Mouse (Mus musculus): ENCODE data around the gene Ankrd55. TPM values are rescaled to one million over a fixed set of nuclear protein-coding genes. Genes with fewer than 3 reads are reported as not detected.

Ankrd55 gene
- polyA plus RNA-seq, 1 experiment from 2014 or later = 0.26 TPM

- 48% methylated on average over 5 of the region's 5 CpGs for WGBS (ENCODE audit: insufficient replicate concordance)
- H3K4me1 ChIP-seq (ENCODE audit: control insufficient read depth, low read depth, low read length) = peaks cover 3% of the 10 kb centered on the region; the same call in 1 of the 2 replicates
- no peak overlapping the region for H3K9ac ChIP-seq (ENCODE audit: low read depth, low read length)
- ATAC-seq (ENCODE audit: low read depth) = no peak
- no peaks in the 10 kb centered on the region for H3K9me3 ChIP-seq (replicated peaks; ENCODE audit: control insufficient read depth, low read length)
- no peak overlapping the region for H3K27ac ChIP-seq (ENCODE audit: low read length)
- H3K27me3 ChIP-seq (ENCODE audit: control insufficient read depth, insufficient read depth, low read depth, low read length) = no peaks in the 10 kb centered on the region
- H3K36me3 ChIP-seq (ENCODE audit: control insufficient read depth, insufficient read depth) = no peaks in the 10 kb centered on the region
- H3K4me3 ChIP-seq (ENCODE audit: low read depth, low read length) = no peak overlapping the region
- H3K4me2 ChIP-seq (ENCODE audit: low read depth, low read length) = no peak overlapping the region
Observed at GRCm38 (mm10) chr13:112255862-112256261, 32.4 kb upstream of the Ankrd55 start.

- H3K4me3 ChIP-seq (ENCODE audit: low read depth, low read length) = no peak overlapping the region
- H3K9ac ChIP-seq (ENCODE audit: low read depth, low read length) = no peak overlapping the region
- WGBS (ENCODE audit: insufficient replicate concordance) = 23% methylated on average over 10 of the region's 10 CpGs
- no peak for ATAC-seq (ENCODE audit: low read depth)
- H3K36me3 ChIP-seq (ENCODE audit: control insufficient read depth, insufficient read depth) = no peaks in the 10 kb centered on the region
- H3K27ac ChIP-seq (ENCODE audit: low read length) = no peak overlapping the region
- H3K4me1 ChIP-seq (ENCODE audit: control insufficient read depth, low read depth, low read length) = peaks cover 3% of the 10 kb centered on the region; the same call in 1 of the 2 replicates
- no peak overlapping the region for H3K4me2 ChIP-seq (ENCODE audit: low read depth, low read length)
- no peaks in the 10 kb centered on the region for H3K9me3 ChIP-seq (replicated peaks; ENCODE audit: control insufficient read depth, low read length)
- no peaks in the 10 kb centered on the region for H3K27me3 ChIP-seq (ENCODE audit: control insufficient read depth, insufficient read depth, low read depth, low read length)
Observed at GRCm38 (mm10) chr13:112258478-112258877, 29.8 kb upstream of the Ankrd55 start.

GRCm38 (mm10) chr13:112259398-112259797, 28.9 kb upstream of the Ankrd55 start:
- peak; percentile 67 for ATAC-seq (ENCODE audit: low read depth)
- Histone ChIP-seq H3K27ac (ENCODE audit: low read length) (no peak overlapping the region), H3K4me1 (ENCODE audit: control insufficient read depth, low read depth, low read length) (peaks cover 3% of the 10 kb centered on the region; the same call in 1 of the 2 replicates), H3K4me3 (ENCODE audit: low read depth, low read length) (no peak overlapping the region), H3K36me3 (ENCODE audit: control insufficient read depth, insufficient read depth) (no peaks in the 10 kb centered on the region), H3K9ac (ENCODE audit: low read depth, low read length) (no peak overlapping the region), H3K27me3 (ENCODE audit: control insufficient read depth, insufficient read depth, low read depth, low read length) (no peaks in the 10 kb centered on the region), H3K9me3 (replicated peaks; ENCODE audit: control insufficient read depth, low read length) (no peaks in the 10 kb centered on the region), H3K4me2 (ENCODE audit: low read depth, low read length) (no peak overlapping the region)
- 42% methylated on average over 2 of the region's 2 CpGs for WGBS (ENCODE audit: insufficient replicate concordance)

GRCm38 (mm10) chr13:112264666-112265065, 23.6 kb upstream of the Ankrd55 start:
- H3K4me2 ChIP-seq (ENCODE audit: low read depth, low read length) = no peak overlapping the region
- no peak overlapping the region for H3K9ac ChIP-seq (ENCODE audit: low read depth, low read length)
- H3K36me3 ChIP-seq (ENCODE audit: control insufficient read depth, insufficient read depth) = no peaks in the 10 kb centered on the region
- H3K4me3 ChIP-seq (ENCODE audit: low read depth, low read length) = no peak overlapping the region
- H3K4me1 ChIP-seq (ENCODE audit: control insufficient read depth, low read depth, low read length) = no peaks in the 10 kb centered on the region
- H3K27me3 ChIP-seq (ENCODE audit: control insufficient read depth, insufficient read depth, low read depth, low read length) = no peaks in the 10 kb centered on the region
- no peak for ATAC-seq (ENCODE audit: low read depth)
- 12% methylated on average over 4 of the region's 4 CpGs for WGBS (ENCODE audit: insufficient replicate concordance)
- no peak overlapping the region for H3K27ac ChIP-seq (ENCODE audit: low read length)
- no peaks in the 10 kb centered on the region for H3K9me3 ChIP-seq (replicated peaks; ENCODE audit: control insufficient read depth, low read length)

GRCm38 (mm10) chr13:112271901-112272537, 16.2 kb upstream of the Ankrd55 start:
- 14% methylated on average over 5 of the region's 5 CpGs for WGBS (ENCODE audit: insufficient replicate concordance)
- no peak for ATAC-seq (ENCODE audit: low read depth)
- Histone ChIP-seq H3K9me3 (replicated peaks; ENCODE audit: control insufficient read depth, low read length) (no peaks in the 10 kb centered on the region), H3K27ac (ENCODE audit: low read length) (no peak overlapping the region), H3K4me2 (ENCODE audit: low read depth, low read length) (no peak overlapping the region), H3K9ac (ENCODE audit: low read depth, low read length) (no peak overlapping the region), H3K36me3 (ENCODE audit: control insufficient read depth, insufficient read depth) (no peaks in the 10 kb centered on the region), H3K27me3 (ENCODE audit: control insufficient read depth, insufficient read depth, low read depth, low read length) (no peaks in the 10 kb centered on the region), H3K4me1 (ENCODE audit: control insufficient read depth, low read depth, low read length) (no peaks in the 10 kb centered on the region), H3K4me3 (ENCODE audit: low read depth, low read length) (no peak overlapping the region)

- WGBS (ENCODE audit: insufficient replicate concordance) = 72% methylated on average over 3 of the region's 3 CpGs
- no peak overlapping the region for H3K27ac ChIP-seq (ENCODE audit: low read length)
- no peaks in the 10 kb centered on the region for H3K36me3 ChIP-seq (ENCODE audit: control insufficient read depth, insufficient read depth)
- H3K9me3 ChIP-seq (replicated peaks; ENCODE audit: control insufficient read depth, low read length) = no peaks in the 10 kb centered on the region
- no peak for ATAC-seq (ENCODE audit: low read depth)
- no peak overlapping the region for H3K9ac ChIP-seq (ENCODE audit: low read depth, low read length)
- H3K4me3 ChIP-seq (ENCODE audit: low read depth, low read length) = no peak overlapping the region
- no peaks in the 10 kb centered on the region for H3K27me3 ChIP-seq (ENCODE audit: control insufficient read depth, insufficient read depth, low read depth, low read length)
- H3K4me2 ChIP-seq (ENCODE audit: low read depth, low read length) = no peak overlapping the region
- no peaks in the 10 kb centered on the region for H3K4me1 ChIP-seq (ENCODE audit: control insufficient read depth, low read depth, low read length)
Observed at GRCm38 (mm10) chr13:112274636-112275035, 13.6 kb upstream of the Ankrd55 start.

- Histone ChIP-seq H3K9ac (ENCODE audit: low read depth, low read length) (no peak overlapping the region), H3K27me3 (ENCODE audit: control insufficient read depth, insufficient read depth, low read depth, low read length) (no peaks in the 10 kb centered on the region), H3K4me1 (ENCODE audit: control insufficient read depth, low read depth, low read length) (no peaks in the 10 kb centered on the region), H3K9me3 (replicated peaks; ENCODE audit: control insufficient read depth, low read length) (no peaks in the 10 kb centered on the region), H3K4me3 (ENCODE audit: low read depth, low read length) (no peak overlapping the region), H3K4me2 (ENCODE audit: low read depth, low read length) (no peak overlapping the region), H3K27ac (ENCODE audit: low read length) (no peak overlapping the region), H3K36me3 (ENCODE audit: control insufficient read depth, insufficient read depth) (no peaks in the 10 kb centered on the region)
- WGBS (ENCODE audit: insufficient replicate concordance) = 66% methylated on average over 8 of the region's 8 CpGs
- no peak for ATAC-seq (ENCODE audit: low read depth)
Observed at GRCm38 (mm10) chr13:112275951-112276350, 12.3 kb upstream of the Ankrd55 start.

- no peak for ATAC-seq (ENCODE audit: low read depth)
- no peak overlapping the region for H3K27ac ChIP-seq (ENCODE audit: low read length)
Observed at GRCm38 (mm10) chr13:112277544-112277943, 10.7 kb upstream of the Ankrd55 start.

GRCm38 (mm10) chr13:112278251-112278650, 10.0 kb upstream of the Ankrd55 start:
- Histone ChIP-seq H3K36me3 (ENCODE audit: control insufficient read depth, insufficient read depth) (no peaks in the 10 kb centered on the region), H3K27ac (ENCODE audit: low read length) (no peak overlapping the region), H3K4me3 (ENCODE audit: low read depth, low read length) (no peak overlapping the region), H3K9ac (ENCODE audit: low read depth, low read length) (no peak overlapping the region), H3K4me1 (ENCODE audit: control insufficient read depth, low read depth, low read length) (no peaks in the 10 kb centered on the region), H3K9me3 (replicated peaks; ENCODE audit: control insufficient read depth, low read length) (no peaks in the 10 kb centered on the region), H3K4me2 (ENCODE audit: low read depth, low read length) (no peak overlapping the region), H3K27me3 (ENCODE audit: control insufficient read depth, insufficient read depth, low read depth, low read length) (no peaks in the 10 kb centered on the region)
- WGBS (ENCODE audit: insufficient replicate concordance) = 62% methylated on average over 7 of the region's 7 CpGs
- ATAC-seq (ENCODE audit: low read depth) = no peak

More at GRCm38 (mm10) chr13:112277544-112277943, 10.7 kb upstream of the Ankrd55 start:
- WGBS (ENCODE audit: insufficient replicate concordance) = 16% methylated on average over 5 of the region's 5 CpGs
- H3K9me3 ChIP-seq (replicated peaks; ENCODE audit: control insufficient read depth, low read length) = no peaks in the 10 kb centered on the region
- H3K4me2 ChIP-seq (ENCODE audit: low read depth, low read length) = no peak overlapping the region
- H3K9ac ChIP-seq (ENCODE audit: low read depth, low read length) = no peak overlapping the region
- no peaks in the 10 kb centered on the region for H3K4me1 ChIP-seq (ENCODE audit: control insufficient read depth, low read depth, low read length)
- no peaks in the 10 kb centered on the region for H3K27me3 ChIP-seq (ENCODE audit: control insufficient read depth, insufficient read depth, low read depth, low read length)
- H3K4me3 ChIP-seq (ENCODE audit: low read depth, low read length) = no peak overlapping the region
- H3K36me3 ChIP-seq (ENCODE audit: control insufficient read depth, insufficient read depth) = no peaks in the 10 kb centered on the region
